Mouse (Mus musculus) ovary, postnatal 36 days (tissue): ENCODE measurements around the gene Hs3st3b1.

Source experiments
- DNase-seq: peaks from one replicate; pipeline ENCODE4 v3.0.0; 2022; ENCODE audit warnings: low spot score, mixed read lengths

Hs3st3b1 gene

GRCm38 (mm10) chr11:63880296-63880695 is 41.8 kb downstream of the Hs3st3b1 start:
- no peak for DNase-seq

GRCm38 (mm10) chr11:63879261-63879660 is 42.8 kb downstream of the Hs3st3b1 start:
- DNase-seq, result no peak

GRCm38 (mm10) chr11:63878616-63879015 is 43.5 kb downstream of the Hs3st3b1 start:
- DNase-seq, result no peak

GRCm38 (mm10) chr11:63862746-63863145 is 59.3 kb downstream of the Hs3st3b1 start:
- DNase-seq, result no peak

- DNase-seq, result no peak
Measured at GRCm38 (mm10) chr11:63861982-63862381, 60.1 kb downstream of the Hs3st3b1 start.

GRCm38 (mm10) chr11:63851041-63851730 is 70.9 kb downstream of the Hs3st3b1 start:
- DNase-seq, result no peak

- DNase-seq, result no peak
Measured at GRCm38 (mm10) chr11:63850261-63850660, 71.8 kb downstream of the Hs3st3b1 start.

GRCm38 (mm10) chr11:63845379-63845778 is 76.7 kb downstream of the Hs3st3b1 start:
- no peak for DNase-seq

GRCm38 (mm10) chr11:63844701-63845100 is 77.4 kb downstream of the Hs3st3b1 start:
- DNase-seq, result no peak

- DNase-seq, result no peak
Measured at GRCm38 (mm10) chr11:63837526-63837925, 84.6 kb downstream of the Hs3st3b1 start.
